Mouse (Mus musculus): Measurements from ENCODE around the gene Palm2. TPM values are rescaled to one million over a fixed set of nuclear protein-coding genes. Genes with fewer than 3 reads are reported as not detected.

The Palm2 gene
- polyA plus RNA-seq, 1 experiment from 2014 or later = 7.0 TPM

- Histone ChIP-seq H3K27ac (replicated peaks; ENCODE audit: low read depth, low read length) (no peak overlapping the region), H3K9me3 (replicated peaks; ENCODE audit: control insufficient read depth, low read length) (no peaks in the 10 kb centered on the region), H3K36me3 (replicated peaks; ENCODE audit: control insufficient read depth, insufficient read depth, low read depth, low read length) (no peaks in the 10 kb centered on the region), H3K9ac (replicated peaks; ENCODE audit: low read length) (no peak overlapping the region), H3K4me3 (ENCODE audit: low read depth, low read length) (no peak overlapping the region), H3K27me3 (ENCODE audit: control insufficient read depth, insufficient read depth, low read length) (no peaks in the 10 kb centered on the region), H3K4me1 (ENCODE audit: control insufficient read depth, insufficient read depth, low read length) (no peaks in the 10 kb centered on the region), H3K4me2 (ENCODE audit: low read depth, low read length) (no peak overlapping the region)
- 85% methylated on average over 6 of the region's 6 CpGs for WGBS
- no peak for DNase-seq (ENCODE audit: low spot score)
- no peak for ATAC-seq (replicated peaks; ENCODE audit: insufficient number of reproducible peaks, low FRiP score, low TSS enrichment, low read depth)
Measured at GRCm38 (mm10) chr4:57574646-57575045, 140.6 kb downstream of the Palm2 start.

DNA sequence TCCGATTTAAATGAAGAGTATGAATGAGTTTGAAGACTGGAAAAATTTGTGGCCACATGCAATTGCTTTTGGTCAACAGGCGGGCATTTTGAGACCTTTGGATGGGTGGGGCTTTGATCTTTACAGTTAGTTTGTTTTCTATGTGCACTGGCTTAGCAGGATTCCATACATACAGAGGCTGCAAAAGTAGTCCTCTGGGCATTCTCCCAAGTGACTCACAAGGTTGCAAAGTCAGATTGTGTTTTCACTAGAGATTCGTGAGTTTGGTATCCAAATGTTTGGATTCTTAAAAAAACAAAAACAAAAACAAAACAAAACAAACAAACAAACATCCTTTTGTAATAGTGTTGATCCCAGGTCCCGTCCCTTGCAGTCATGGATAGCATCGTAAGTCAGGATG lies 141.6 kb downstream of the Palm2 start:
- WGBS = 83% methylated on average over 5 of the region's 5 CpGs
- Histone ChIP-seq H3K27ac (replicated peaks; ENCODE audit: low read depth, low read length) (no peak overlapping the region), H3K9ac (replicated peaks; ENCODE audit: low read length) (no peak overlapping the region), H3K27me3 (ENCODE audit: control insufficient read depth, insufficient read depth, low read length) (no peaks in the 10 kb centered on the region), H3K4me3 (ENCODE audit: low read depth, low read length) (no peak overlapping the region), H3K4me2 (ENCODE audit: low read depth, low read length) (no peak overlapping the region), H3K9me3 (replicated peaks; ENCODE audit: control insufficient read depth, low read length) (no peaks in the 10 kb centered on the region), H3K36me3 (replicated peaks; ENCODE audit: control insufficient read depth, insufficient read depth, low read depth, low read length) (no peaks in the 10 kb centered on the region), H3K4me1 (ENCODE audit: control insufficient read depth, insufficient read depth, low read length) (no peaks in the 10 kb centered on the region)
- DNase-seq (ENCODE audit: low spot score) (no peak), ATAC-seq (replicated peaks; ENCODE audit: insufficient number of reproducible peaks, low FRiP score, low TSS enrichment, low read depth) (no peak)

- H3K36me3 ChIP-seq (replicated peaks; ENCODE audit: control insufficient read depth, insufficient read depth, low read depth, low read length) = no peaks in the 10 kb centered on the region
- WGBS = 85% methylated on average over 11 of the region's 11 CpGs
- H3K4me1 ChIP-seq (ENCODE audit: control insufficient read depth, insufficient read depth, low read length) = no peaks in the 10 kb centered on the region
- H3K27me3 ChIP-seq (ENCODE audit: control insufficient read depth, insufficient read depth, low read length) = no peaks in the 10 kb centered on the region
- no peak overlapping the region for H3K4me2 ChIP-seq (ENCODE audit: low read depth, low read length)
- H3K4me3 ChIP-seq (ENCODE audit: low read depth, low read length) = no peak overlapping the region
- DNase-seq (ENCODE audit: low spot score) (no peak), ATAC-seq (replicated peaks; ENCODE audit: insufficient number of reproducible peaks, low FRiP score, low TSS enrichment, low read depth) (no peak)
- H3K9ac ChIP-seq (replicated peaks; ENCODE audit: low read length) = no peak overlapping the region
- no peak overlapping the region for H3K27ac ChIP-seq (replicated peaks; ENCODE audit: low read depth, low read length)
- H3K9me3 ChIP-seq (replicated peaks; ENCODE audit: control insufficient read depth, low read length) = no peaks in the 10 kb centered on the region
Measured at GRCm38 (mm10) chr4:57576095-57576494, 142.0 kb downstream of the Palm2 start.

- no peak overlapping the region for H3K4me3 ChIP-seq (ENCODE audit: low read depth, low read length)
- H3K4me2 ChIP-seq (ENCODE audit: low read depth, low read length) = no peak overlapping the region
- ATAC-seq (replicated peaks; ENCODE audit: insufficient number of reproducible peaks, low FRiP score, low TSS enrichment, low read depth) = no peak
- H3K9me3 ChIP-seq (replicated peaks; ENCODE audit: control insufficient read depth, low read length) = no peaks in the 10 kb centered on the region
- H3K36me3 ChIP-seq (replicated peaks; ENCODE audit: control insufficient read depth, insufficient read depth, low read depth, low read length) = no peaks in the 10 kb centered on the region
- H3K27ac ChIP-seq (replicated peaks; ENCODE audit: low read depth, low read length) = no peak overlapping the region
- no peak overlapping the region for H3K9ac ChIP-seq (replicated peaks; ENCODE audit: low read length)
- no peak for DNase-seq (ENCODE audit: low spot score)
- H3K4me1 ChIP-seq (ENCODE audit: control insufficient read depth, insufficient read depth, low read length) = no peaks in the 10 kb centered on the region
- no peaks in the 10 kb centered on the region for H3K27me3 ChIP-seq (ENCODE audit: control insufficient read depth, insufficient read depth, low read length)
- 89% methylated on average over 10 of the region's 10 CpGs for WGBS
Measured at GRCm38 (mm10) chr4:57579683-57580082, 145.6 kb downstream of the Palm2 start.

- ATAC-seq (replicated peaks; ENCODE audit: insufficient number of reproducible peaks, low FRiP score, low TSS enrichment, low read depth) = no peak
- no peaks in the 10 kb centered on the region for H3K27me3 ChIP-seq (ENCODE audit: control insufficient read depth, insufficient read depth, low read length)
- H3K4me3 ChIP-seq (ENCODE audit: low read depth, low read length) = no peak overlapping the region
- DNase-seq (ENCODE audit: low spot score) = no peak
- H3K9me3 ChIP-seq (replicated peaks; ENCODE audit: control insufficient read depth, low read length) = no peaks in the 10 kb centered on the region
- no peaks in the 10 kb centered on the region; the same call in 1 of the 2 replicates for H3K4me1 ChIP-seq (ENCODE audit: control insufficient read depth, insufficient read depth, low read length)
- 93% methylated on average over 6 of the region's 6 CpGs for WGBS
- no peaks in the 10 kb centered on the region for H3K36me3 ChIP-seq (replicated peaks; ENCODE audit: control insufficient read depth, insufficient read depth, low read depth, low read length)
- H3K27ac ChIP-seq (replicated peaks; ENCODE audit: low read depth, low read length) = no peak overlapping the region
- no peak overlapping the region for H3K4me2 ChIP-seq (ENCODE audit: low read depth, low read length)
- no peak overlapping the region for H3K9ac ChIP-seq (replicated peaks; ENCODE audit: low read length)
Measured at GRCm38 (mm10) chr4:57585281-57585800, 151.3 kb downstream of the Palm2 start.

DNA sequence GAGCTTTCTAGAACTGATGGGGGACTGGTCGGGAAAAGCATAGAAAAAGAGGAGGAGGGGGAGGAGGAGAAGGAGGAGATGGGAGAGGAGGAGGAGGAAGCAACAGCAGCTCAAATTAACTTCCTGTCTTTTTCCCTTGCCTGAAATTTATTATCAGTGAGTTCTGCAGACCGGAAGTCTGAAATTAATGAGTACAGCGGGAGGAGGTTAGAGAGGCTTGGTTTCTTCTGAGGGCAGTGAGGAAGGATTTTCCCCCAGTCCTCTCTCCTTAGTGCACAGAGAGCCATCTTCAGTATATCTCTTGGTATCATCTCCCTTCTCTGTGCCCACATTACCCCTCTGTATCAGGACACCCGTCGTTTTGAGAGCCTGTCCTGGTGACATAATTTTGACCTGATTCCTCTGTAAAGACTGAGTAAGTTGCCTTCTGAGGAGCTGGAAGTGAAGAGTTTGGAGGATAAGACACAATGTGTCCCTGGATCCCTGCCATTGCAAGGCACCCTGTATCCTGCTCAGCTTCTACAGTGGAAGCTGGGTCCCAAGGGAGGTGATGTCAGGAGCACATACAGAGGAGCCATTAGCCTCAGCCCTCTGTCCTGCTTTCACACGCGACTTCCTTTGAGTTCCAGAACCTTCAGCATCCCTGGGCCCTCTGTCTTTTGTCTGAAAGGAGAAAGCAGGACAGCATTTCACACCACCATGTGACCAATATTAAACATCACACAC lies 153.0 kb downstream of the Palm2 start:
- ATAC-seq (replicated peaks; ENCODE audit: insufficient number of reproducible peaks, low FRiP score, low TSS enrichment, low read depth) (no peak), DNase-seq (ENCODE audit: low spot score) (no peak)
- Histone ChIP-seq H3K36me3 (replicated peaks; ENCODE audit: control insufficient read depth, insufficient read depth, low read depth, low read length) (no peaks in the 10 kb centered on the region), H3K4me3 (ENCODE audit: low read depth, low read length) (no peak overlapping the region), H3K4me2 (ENCODE audit: low read depth, low read length) (no peak overlapping the region), H3K9me3 (replicated peaks; ENCODE audit: control insufficient read depth, low read length) (no peaks in the 10 kb centered on the region), H3K4me1 (ENCODE audit: control insufficient read depth, insufficient read depth, low read length) (no peaks in the 10 kb centered on the region; the same call in 1 of the 2 replicates), H3K9ac (replicated peaks; ENCODE audit: low read length) (no peak overlapping the region), H3K27ac (replicated peaks; ENCODE audit: low read depth, low read length) (no peak overlapping the region), H3K27me3 (ENCODE audit: control insufficient read depth, insufficient read depth, low read length) (no peaks in the 10 kb centered on the region)
- 63% methylated on average over 7 of the region's 7 CpGs for WGBS

GRCm38 (mm10) chr4:57588356-57588755 lies 154.3 kb downstream of the Palm2 start:
- Histone ChIP-seq H3K9ac (replicated peaks; ENCODE audit: low read length) (no peak overlapping the region), H3K4me2 (ENCODE audit: low read depth, low read length) (no peak overlapping the region), H3K4me3 (ENCODE audit: low read depth, low read length) (no peak overlapping the region), H3K27ac (replicated peaks; ENCODE audit: low read depth, low read length) (no peak overlapping the region), H3K36me3 (replicated peaks; ENCODE audit: control insufficient read depth, insufficient read depth, low read depth, low read length) (no peaks in the 10 kb centered on the region), H3K4me1 (ENCODE audit: control insufficient read depth, insufficient read depth, low read length) (no peaks in the 10 kb centered on the region; the same call in 1 of the 2 replicates), H3K9me3 (replicated peaks; ENCODE audit: control insufficient read depth, low read length) (no peaks in the 10 kb centered on the region), H3K27me3 (ENCODE audit: control insufficient read depth, insufficient read depth, low read length) (no peaks in the 10 kb centered on the region)
- ATAC-seq (replicated peaks; ENCODE audit: insufficient number of reproducible peaks, low FRiP score, low TSS enrichment, low read depth) = no peak
- DNase-seq (ENCODE audit: low spot score) = no peak
- WGBS = 98% methylated on average over 1 of the region's 1 CpGs

DNA sequence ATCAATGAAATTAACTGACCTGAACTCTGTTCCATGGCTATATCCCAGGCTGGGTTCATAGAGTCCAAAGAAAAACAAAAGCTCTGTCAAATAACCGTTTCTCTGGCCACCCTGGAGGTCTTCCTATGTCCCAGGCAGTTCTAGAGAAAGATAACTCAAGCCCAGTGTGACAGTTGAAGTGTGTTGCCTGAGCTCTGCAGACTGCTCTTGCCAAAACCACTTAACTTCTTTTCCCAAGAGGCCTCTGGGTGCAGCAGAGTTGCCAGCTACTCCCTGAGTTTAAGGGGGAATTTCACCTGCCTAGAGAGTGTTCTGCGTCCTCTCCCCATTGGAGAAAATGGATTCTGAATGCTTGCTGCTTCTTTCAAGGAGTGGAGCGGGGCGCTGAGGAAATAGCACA lies 158.7 kb downstream of the Palm2 start:
- no peaks in the 10 kb centered on the region for H3K4me1 ChIP-seq (ENCODE audit: control insufficient read depth, insufficient read depth, low read length)
- no peak for ATAC-seq (replicated peaks; ENCODE audit: insufficient number of reproducible peaks, low FRiP score, low TSS enrichment, low read depth)
- no peak for DNase-seq (ENCODE audit: low spot score)
- no peak overlapping the region for H3K4me3 ChIP-seq (ENCODE audit: low read depth, low read length)
- WGBS = 79% methylated on average over 4 of the region's 4 CpGs
- no peaks in the 10 kb centered on the region for H3K27me3 ChIP-seq (ENCODE audit: control insufficient read depth, insufficient read depth, low read length)
- H3K27ac ChIP-seq (replicated peaks; ENCODE audit: low read depth, low read length) = no peak overlapping the region
- H3K36me3 ChIP-seq (replicated peaks; ENCODE audit: control insufficient read depth, insufficient read depth, low read depth, low read length) = no peaks in the 10 kb centered on the region
- H3K4me2 ChIP-seq (ENCODE audit: low read depth, low read length) = no peak overlapping the region
- H3K9ac ChIP-seq (replicated peaks; ENCODE audit: low read length) = no peak overlapping the region
- no peaks in the 10 kb centered on the region for H3K9me3 ChIP-seq (replicated peaks; ENCODE audit: control insufficient read depth, low read length)

Data from embryonic facial prominence, embryonic 11.5 days (tissue).